Mouse (Mus musculus) hindbrain, postnatal 0 days (tissue): ENCODE measurements around the gene 1700011L22Rik. TPM values are rescaled to one million over a fixed set of nuclear protein-coding genes. Genes with fewer than 3 reads are reported as not detected.

Source experiments
- ATAC-seq: fragments of 200-750 bp; cut with Nextera tagmentation; 2 replicates; pipeline ENCODE4 v1.8.0; 2017; ENCODE audit warnings: mild to moderate bottlenecking, moderate TSS enrichment, moderate library complexity
- DNase-seq: peaks from one replicate; pipeline ENCODE4 v3.0.0-alpha.2; 2015; ENCODE audit warnings: low spot score
- H3K27ac ChIP-seq: fragments of 300-500 bp; sonication (generic); 2 replicates; pipeline ENCODE4 v1.5.1; 2014; ENCODE audit warnings: mild to moderate bottlenecking
- H3K27me3 ChIP-seq: fragments of 300-500 bp; sonication (generic); 2 replicates; pipeline ENCODE4 v1.6.1; 2014; ENCODE audit warnings: low read length, mixed read lengths; ENCODE audit not compliant: insufficient read depth
- H3K36me3 ChIP-seq: fragments of 300-500 bp; sonication (generic); 2 replicates; pipeline ENCODE4 v1.6.1; 2014; ENCODE audit warnings: low read length, mixed read lengths; ENCODE audit not compliant: insufficient read depth
- H3K4me1 ChIP-seq: fragments of 300-500 bp; sonication (generic); 2 replicates; pipeline ENCODE4 v1.6.1; 2014; ENCODE audit warnings: antibody characterized with exemption, low read length, mixed read lengths; ENCODE audit not compliant: insufficient read depth
- H3K4me2 ChIP-seq: fragments of 300-500 bp; sonication (generic); 2 replicates; pipeline ENCODE4 v1.6.1; 2014; ENCODE audit warnings: low read depth, mild to moderate bottlenecking, low read length, moderate library complexity, mixed read lengths
- H3K4me3 ChIP-seq: fragments of 300-500 bp; sonication (generic); 2 replicates; pipeline ENCODE4 v1.5.1; 2014; ENCODE audit warnings: low read length
- H3K9ac ChIP-seq: fragments of 300-500 bp; sonication (generic); replicated peaks from 2 replicates; pipeline ENCODE4 v1.6.1; 2014; ENCODE audit warnings: mild to moderate bottlenecking, low read length, moderate library complexity, mixed read lengths
- H3K9me3 ChIP-seq: fragments of 300-500 bp; sonication (generic); 2 replicates; pipeline ENCODE4 v1.6.1; 2016; ENCODE audit warnings: low read length, mixed read lengths
- CTCF ChIP-seq: IDR thresholded peaks from 2 replicates; pipeline ENCODE4 v1.5.1; 2016; ENCODE audit warnings: antibody characterized with exemption, control low read depth, low read depth
- WGBS: fragments of 180-500 bp; shearing (Covaris S2); extraction: QIAGEN DNeasy Blood & Tissue Kit; methylation state at CpG from one replicate; pipeline ENCODE4 v1.1.7; 2014; 5-methylcytosine and 5-hydroxymethylcytosine counted together
- polyA plus RNA-seq: library from polyadenylated mRNA; unstranded; fragments of >200 nt; fragmentation: Nextera tagmentation; extraction: Ambion mirVana; gene quantifications from 2 replicates; pipeline ENCODE4 v1.2.1, GENCODE M21; 2015
- total RNA-seq: library from RNA; depleted of rRNA; stranded (reverse); fragments of >200 nt; gene quantifications from 2 replicates; pipeline ENCODE4 v1.2.3, GENCODE M21; 2014

The 1700011L22Rik gene
- total and polyA plus RNA-seq, 2 experiments from 2014 or later = 0.25 TPM; not detected in 1

GRCm38 (mm10) chr8:79274940-79275339, 26.6 kb upstream of the 1700011L22Rik start:
- H3K4me3 ChIP-seq = no peak overlapping the region
- no peak overlapping the region for H3K9ac ChIP-seq
- peaks cover 31% of the 10 kb centered on the region for H3K36me3 ChIP-seq
- no peak overlapping the region for H3K27ac ChIP-seq
- H3K4me2 ChIP-seq = no peak overlapping the region
- no peak for TF ChIP-seq CTCF
- ATAC-seq (no peak), DNase-seq (no peak)
- H3K27me3 ChIP-seq = no peaks in the 10 kb centered on the region
- WGBS = 94% methylated on average over 10 of the region's 10 CpGs
- no peaks in the 10 kb centered on the region for H3K9me3 ChIP-seq
- no peaks in the 10 kb centered on the region for H3K4me1 ChIP-seq

DNA sequence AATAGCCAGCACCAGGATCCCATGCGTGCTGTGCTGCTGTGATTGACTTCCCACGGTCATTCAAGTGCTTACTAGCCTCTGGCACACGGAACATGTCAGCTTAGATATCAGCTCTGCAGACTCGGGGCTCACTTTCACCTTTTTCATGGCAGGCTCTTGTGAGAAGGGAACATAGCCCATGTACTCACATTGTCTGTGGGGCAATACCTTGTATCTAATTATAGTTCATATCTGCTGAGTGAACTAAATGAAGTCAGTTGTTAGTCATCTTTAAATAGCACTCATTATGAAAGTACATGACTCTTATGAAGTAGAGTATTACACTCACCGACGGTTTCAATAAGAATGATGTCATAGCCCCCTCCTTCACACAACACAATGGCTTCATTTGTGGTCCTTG, 25.4 kb upstream of the 1700011L22Rik start:
- peaks cover 32% of the 10 kb centered on the region for H3K36me3 ChIP-seq
- WGBS = 88% methylated on average over 6 of the region's 6 CpGs
- no peaks in the 10 kb centered on the region for H3K27me3 ChIP-seq

DNA sequence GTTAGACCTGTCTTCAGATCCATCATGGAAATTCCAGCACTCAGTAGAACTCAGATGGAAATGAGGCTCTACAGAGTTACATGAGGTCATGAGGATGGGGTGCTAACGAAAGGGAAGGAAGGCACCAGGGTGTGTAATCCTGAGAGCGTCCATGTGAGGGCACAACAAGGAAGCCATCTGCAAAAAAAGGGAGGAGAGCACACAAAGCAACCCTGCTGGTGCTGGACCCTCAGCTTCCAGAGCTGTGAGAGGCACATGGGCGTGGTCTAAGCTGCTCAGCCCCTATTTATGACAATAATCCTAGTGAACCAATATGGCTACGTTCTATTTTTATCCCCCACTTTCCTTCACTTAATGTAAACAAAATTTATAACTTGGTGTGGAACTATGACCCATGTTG, 24.3 kb upstream of the 1700011L22Rik start:
- H3K9ac ChIP-seq = no peak overlapping the region
- H3K4me1 ChIP-seq = no peaks in the 10 kb centered on the region
- no peak overlapping the region for H3K4me3 ChIP-seq
- no peak overlapping the region for H3K27ac ChIP-seq
- no peak for DNase-seq
- H3K36me3 ChIP-seq = peaks cover 38% of the 10 kb centered on the region
- H3K4me2 ChIP-seq = no peak overlapping the region
- 74% methylated on average over 4 of the region's 4 CpGs for WGBS
- no peaks in the 10 kb centered on the region for H3K27me3 ChIP-seq
- no peak for ATAC-seq
- TF ChIP-seq CTCF = peak; percentile 16; the same call in 1 of the 2 replicates
- no peaks in the 10 kb centered on the region for H3K9me3 ChIP-seq

More for the DNA sequence above, 25.4 kb upstream of the 1700011L22Rik start:
- DNase-seq (no peak), ATAC-seq (no peak)
- no peak overlapping the region for H3K4me2 ChIP-seq
- H3K27ac ChIP-seq = no peak overlapping the region
- no peak overlapping the region for H3K9ac ChIP-seq
- TF ChIP-seq CTCF = no peak
- no peaks in the 10 kb centered on the region for H3K4me1 ChIP-seq
- no peaks in the 10 kb centered on the region for H3K9me3 ChIP-seq
- H3K4me3 ChIP-seq = no peak overlapping the region

GRCm38 (mm10) chr8:79268921-79269320, 20.6 kb upstream of the 1700011L22Rik start:
- H3K9ac ChIP-seq = no peak overlapping the region
- no peak for DNase-seq
- no peak for ATAC-seq
- H3K9me3 ChIP-seq = no peaks in the 10 kb centered on the region
- TF ChIP-seq CTCF = no peak
- H3K27ac ChIP-seq = no peak overlapping the region
- no peak overlapping the region for H3K4me2 ChIP-seq
- H3K36me3 ChIP-seq = peaks cover 41% of the 10 kb centered on the region
- 93% methylated on average over 7 of the region's 7 CpGs for WGBS
- no peaks in the 10 kb centered on the region for H3K27me3 ChIP-seq
- no peak overlapping the region for H3K4me3 ChIP-seq
- no peaks in the 10 kb centered on the region for H3K4me1 ChIP-seq

GRCm38 (mm10) chr8:79261920-79262319, 13.6 kb upstream of the 1700011L22Rik start:
- Histone ChIP-seq H3K9me3 (no peaks in the 10 kb centered on the region), H3K4me2 (no peak overlapping the region), H3K4me1 (no peaks in the 10 kb centered on the region), H3K4me3 (no peak overlapping the region), H3K27me3 (no peaks in the 10 kb centered on the region), H3K27ac (no peak overlapping the region), H3K36me3 (peaks cover 6% of the 10 kb centered on the region; the same call in 1 of the 2 replicates), H3K9ac (no peak overlapping the region)
- no peak for TF ChIP-seq CTCF
- DNase-seq = no peak
- no peak for ATAC-seq
- WGBS = 93% methylated on average over 5 of the region's 5 CpGs

DNA sequence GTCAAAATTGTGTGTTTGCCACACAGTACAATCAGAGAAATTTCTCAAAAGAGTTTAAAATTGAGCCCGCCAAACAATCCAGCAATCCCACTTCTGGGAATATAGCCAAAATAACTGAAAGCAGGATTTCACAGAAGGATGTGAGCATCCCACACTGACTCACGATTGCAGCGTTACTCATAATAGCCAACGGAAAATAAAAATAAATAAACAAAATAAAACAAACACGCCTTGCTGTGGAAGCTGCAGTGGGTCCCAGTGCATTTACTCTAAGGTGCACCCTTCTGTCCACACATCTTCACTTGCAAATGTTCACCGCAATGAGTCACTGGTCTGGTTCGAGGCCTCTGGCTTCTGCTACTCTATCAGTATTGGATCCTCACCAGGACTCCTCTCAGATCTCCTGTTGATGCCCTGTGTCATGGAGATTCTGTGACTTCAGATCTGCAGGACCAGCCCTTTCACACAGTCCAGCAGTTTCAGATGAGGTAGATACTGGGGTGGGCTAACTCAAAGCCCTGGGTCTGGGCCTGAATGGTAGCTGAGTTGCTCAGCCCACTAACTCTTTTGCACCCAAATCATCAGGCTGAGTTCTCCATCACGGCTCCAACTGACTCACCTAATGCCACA, 7.8 kb upstream of the 1700011L22Rik start:
- WGBS = 60% methylated on average over 8 of the region's 8 CpGs
- no peak overlapping the region for H3K9ac ChIP-seq
- no peaks in the 10 kb centered on the region for H3K4me1 ChIP-seq
- DNase-seq = peak; percentile 9
- H3K27ac ChIP-seq = no peak overlapping the region
- H3K4me2 ChIP-seq = no peak overlapping the region
- no peaks in the 10 kb centered on the region for H3K36me3 ChIP-seq
- no peaks in the 10 kb centered on the region for H3K9me3 ChIP-seq
- no peaks in the 10 kb centered on the region for H3K27me3 ChIP-seq
- no peak for TF ChIP-seq CTCF
- ATAC-seq = no peak
- no peak overlapping the region for H3K4me3 ChIP-seq

- no peak overlapping the region for H3K4me3 ChIP-seq
- DNase-seq (peak; percentile 65), ATAC-seq (no peak)
- 61% methylated on average over 6 of the region's 6 CpGs for WGBS
- H3K27me3 ChIP-seq = no peaks in the 10 kb centered on the region
- no peak for TF ChIP-seq CTCF
- H3K9ac ChIP-seq = no peak overlapping the region
- H3K36me3 ChIP-seq = no peaks in the 10 kb centered on the region
- H3K4me2 ChIP-seq = no peak overlapping the region
- no peak overlapping the region; the same call in 1 of the 2 replicates for H3K27ac ChIP-seq
- no peaks in the 10 kb centered on the region for H3K4me1 ChIP-seq
- H3K9me3 ChIP-seq = no peaks in the 10 kb centered on the region
Observed at GRCm38 (mm10) chr8:79253742-79254141, 5.4 kb upstream of the 1700011L22Rik start.
